Mouse (Mus musculus) frontal cortex, postnatal 36 days (tissue): Measurements from ENCODE around the gene Ghrhr.

ENCODE experiments used
- DNase-seq, 2 experiments: peaks; one replicate each; pipeline ENCODE4 v3.0.0; 2022; ENCODE audit warnings: low spot score in 2 of 2

Gene Ghrhr

DNA sequence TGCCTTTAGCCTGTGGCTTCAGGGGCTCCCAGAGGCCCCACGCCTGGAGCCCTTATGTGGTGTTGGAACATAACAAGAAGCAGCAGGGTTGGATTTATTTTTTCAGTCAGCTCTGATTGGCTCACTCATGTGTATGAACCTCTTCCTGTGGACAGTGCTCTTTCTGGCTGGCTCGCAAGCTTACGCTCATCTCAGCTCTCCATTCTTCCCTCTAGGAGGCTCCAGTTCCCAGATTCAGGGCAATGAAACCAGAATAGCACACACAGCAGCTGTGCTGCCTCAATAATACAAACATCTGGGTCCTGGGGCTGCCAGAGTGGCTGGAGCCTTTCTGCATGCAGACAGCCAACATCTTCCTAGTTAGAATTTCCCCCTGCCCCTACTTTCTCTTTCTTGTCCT is 20.1 kb downstream of the Ghrhr start:
- DNase-seq, result peak; percentile 65 to 78

DNA sequence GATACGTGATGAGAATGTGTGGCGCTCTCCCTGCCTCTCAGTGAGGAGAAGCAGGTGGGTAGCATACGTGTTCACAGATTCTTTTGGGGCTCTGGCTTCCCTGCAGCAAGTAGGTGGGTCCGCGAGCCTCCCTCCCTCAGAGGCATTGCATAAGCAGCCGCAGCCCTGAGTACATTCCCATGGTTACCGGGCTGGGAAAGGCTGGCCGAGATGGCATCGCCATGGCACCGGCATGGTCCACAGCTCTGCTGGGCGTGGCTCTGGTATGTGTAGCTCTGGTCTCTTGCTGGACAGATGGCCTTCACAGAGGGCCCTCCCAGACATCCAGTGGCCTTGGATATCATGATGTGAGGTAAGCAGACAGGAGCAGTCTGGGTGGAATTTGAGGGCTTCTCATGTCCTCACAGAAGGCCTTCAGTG is 20.5 kb downstream of the Ghrhr start:
- peak; percentile 85 to 89 for DNase-seq

- peak in 1 of 2 experiments; percentile 44 for DNase-seq
Observed at GRCm38 (mm10) chr6:55398869-55399628, 23.0 kb downstream of the Ghrhr start.

DNA sequence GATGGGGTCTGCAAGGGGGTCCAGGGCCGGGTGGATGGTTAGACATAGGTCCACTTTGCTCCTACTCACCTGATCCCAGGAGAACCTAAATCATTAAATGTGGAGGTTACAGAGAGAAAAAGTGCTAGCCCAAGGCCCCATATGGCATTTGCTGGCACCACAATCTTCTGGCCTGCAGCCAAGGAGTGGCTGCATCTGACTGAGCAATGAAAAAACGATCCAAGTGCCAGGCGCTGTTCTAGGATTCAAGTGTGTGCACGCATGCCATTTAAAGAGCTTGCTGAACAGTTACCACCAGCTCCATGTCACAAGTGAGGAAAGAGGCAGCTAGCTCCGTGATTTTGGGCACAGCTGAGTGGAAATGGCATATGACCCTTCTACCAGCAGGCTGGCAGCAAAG is 23.8 kb downstream of the Ghrhr start:
- DNase-seq, result peak; percentile 82 to 90

GRCm38 (mm10) chr6:55402041-55402776 is 26.1 kb downstream of the Ghrhr start:
- DNase-seq, result no peak

DNA sequence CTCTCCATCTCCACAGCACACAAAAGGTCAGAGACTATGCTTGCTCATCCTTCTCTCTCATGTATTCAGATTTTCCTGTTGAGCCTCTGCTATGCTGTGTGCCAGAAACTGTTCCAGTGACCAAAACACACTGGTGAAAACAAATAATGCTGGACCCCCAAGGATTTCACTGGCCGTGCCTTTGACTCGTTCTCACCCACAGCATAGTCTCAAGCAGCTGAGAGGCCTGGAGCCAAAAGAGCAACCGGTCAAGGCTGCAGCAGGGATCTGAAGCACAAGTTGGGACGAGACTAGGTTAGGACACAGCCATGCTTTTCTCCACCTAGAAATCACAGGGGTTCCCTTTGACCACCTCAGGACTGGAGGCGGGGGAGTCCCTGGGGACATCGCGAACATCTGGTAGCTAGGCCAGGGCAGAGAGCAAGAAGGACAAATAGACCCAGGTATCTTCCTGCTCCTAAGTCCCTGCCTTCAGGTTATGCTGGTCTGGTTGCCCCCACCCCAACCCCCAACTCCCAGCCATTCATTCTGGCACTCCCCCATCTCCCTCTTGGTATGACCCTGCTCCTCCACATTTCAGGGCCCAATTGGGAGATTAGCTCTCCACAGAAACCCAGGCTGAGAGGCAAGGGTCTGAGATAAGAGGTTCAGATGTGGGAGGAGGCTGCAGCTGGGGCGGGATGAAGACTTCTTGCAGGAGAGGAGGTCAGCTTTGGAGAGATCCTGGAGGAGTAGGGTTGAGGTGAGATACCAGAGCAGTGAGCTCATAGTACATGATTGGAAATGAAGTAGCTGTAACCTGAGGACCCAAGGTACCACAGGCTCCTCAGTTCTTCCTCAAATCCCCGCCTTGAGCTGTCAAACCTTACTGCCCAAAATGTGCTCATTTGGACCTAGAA is 27.6 kb downstream of the Ghrhr start:
- DNase-seq, result no peak

DNA sequence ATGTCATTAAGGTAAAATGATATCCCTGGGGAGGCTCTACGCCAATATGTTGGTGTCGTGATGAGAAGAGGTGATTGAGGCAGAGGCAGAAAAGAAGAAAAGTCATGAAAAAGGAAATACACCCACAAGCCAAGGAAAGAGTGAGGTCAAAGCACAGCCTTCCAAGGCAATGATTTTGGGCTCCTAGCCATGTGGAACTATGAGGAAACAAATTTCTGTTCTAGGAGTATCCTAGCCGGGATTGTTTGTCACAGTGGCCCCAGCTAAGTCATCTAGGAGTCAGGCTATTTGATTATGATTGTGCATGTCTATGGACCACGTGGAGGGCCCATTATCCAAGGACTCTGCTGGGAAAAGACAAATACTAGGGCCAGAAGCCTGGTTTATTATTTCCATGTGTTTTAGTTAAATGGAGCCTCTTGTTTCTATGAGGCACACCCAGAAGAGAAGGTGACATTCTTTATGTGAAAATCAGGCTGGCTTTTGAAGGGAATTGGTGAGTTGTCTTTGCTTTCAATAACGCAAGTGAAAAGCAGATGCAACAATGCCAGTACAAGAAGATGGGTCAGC is 28.4 kb downstream of the Ghrhr start:
- DNase-seq, result no peak

GRCm38 (mm10) chr6:55407345-55407744 is 31.2 kb downstream of the Ghrhr start:
- no peak for DNase-seq

DNA sequence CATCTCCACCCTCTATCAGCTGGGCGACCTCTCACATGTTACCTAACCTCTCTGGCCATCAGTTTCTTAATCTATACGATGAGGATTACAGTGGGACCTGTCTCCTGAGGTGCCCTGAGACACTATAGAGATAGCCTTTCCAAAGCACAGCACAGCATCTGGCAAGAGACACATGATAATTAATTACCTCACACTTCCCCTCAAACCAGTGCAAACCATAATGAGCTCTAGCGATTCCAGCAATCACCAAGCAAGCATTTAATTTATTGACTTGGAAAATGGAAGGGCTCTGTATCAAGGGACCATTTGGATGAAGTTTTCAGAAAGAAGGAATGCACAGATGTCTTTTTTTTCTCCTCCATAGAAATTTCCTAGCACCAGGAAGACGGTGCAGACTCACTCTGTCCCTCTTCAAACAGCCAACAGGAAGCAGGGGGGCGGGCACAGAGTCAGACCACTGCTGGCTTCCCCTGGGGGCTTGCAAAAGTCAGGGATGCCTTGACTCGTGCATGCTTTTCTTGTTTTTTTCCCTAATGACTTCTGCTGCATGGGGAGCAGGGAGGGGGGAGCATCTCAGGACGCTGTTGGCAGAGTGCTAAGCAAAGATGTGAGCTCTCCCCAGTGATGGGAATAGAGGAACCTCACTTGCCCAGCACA is 34.2 kb downstream of the Ghrhr start:
- no peak for DNase-seq

- DNase-seq, result no peak
Observed at GRCm38 (mm10) chr6:55410977-55411376, 34.9 kb downstream of the Ghrhr start.

GRCm38 (mm10) chr6:55416202-55416601 is 40.1 kb downstream of the Ghrhr start:
- no peak for DNase-seq

- no peak for DNase-seq
Observed at GRCm38 (mm10) chr6:55418746-55419410, 42.8 kb downstream of the Ghrhr start.

GRCm38 (mm10) chr6:55420411-55420810 is 44.3 kb downstream of the Ghrhr start:
- no peak for DNase-seq

GRCm38 (mm10) chr6:55420869-55421361 is 44.8 kb downstream of the Ghrhr start:
- DNase-seq, result no peak

GRCm38 (mm10) chr6:55432121-55432520 is 56.0 kb downstream of the Ghrhr start:
- DNase-seq, result no peak

DNA sequence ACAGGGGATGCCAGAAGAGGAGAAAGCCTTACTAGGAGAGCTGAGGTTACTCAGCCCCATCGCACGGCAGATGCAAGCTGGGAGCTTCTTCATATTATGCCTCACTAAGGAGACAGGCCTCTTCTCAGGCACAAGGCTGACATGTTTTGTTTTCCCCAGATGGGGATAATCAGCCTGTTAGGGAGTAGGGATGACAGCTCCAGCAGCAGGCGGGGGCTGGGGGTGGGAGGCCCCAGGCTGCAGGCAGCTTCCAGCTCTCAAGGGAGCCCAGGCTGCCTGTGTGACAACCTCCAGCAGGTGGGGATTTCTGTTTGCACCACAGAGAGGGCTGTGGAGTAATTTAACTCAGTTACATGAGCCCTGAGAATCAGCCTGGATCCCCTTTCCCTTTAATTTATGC is 58.3 kb downstream of the Ghrhr start:
- DNase-seq, result peak; percentile 42 to 48

GRCm38 (mm10) chr6:55435266-55436159 is 59.4 kb downstream of the Ghrhr start:
- peak in 1 of 2 experiments; percentile 60 for DNase-seq

DNA sequence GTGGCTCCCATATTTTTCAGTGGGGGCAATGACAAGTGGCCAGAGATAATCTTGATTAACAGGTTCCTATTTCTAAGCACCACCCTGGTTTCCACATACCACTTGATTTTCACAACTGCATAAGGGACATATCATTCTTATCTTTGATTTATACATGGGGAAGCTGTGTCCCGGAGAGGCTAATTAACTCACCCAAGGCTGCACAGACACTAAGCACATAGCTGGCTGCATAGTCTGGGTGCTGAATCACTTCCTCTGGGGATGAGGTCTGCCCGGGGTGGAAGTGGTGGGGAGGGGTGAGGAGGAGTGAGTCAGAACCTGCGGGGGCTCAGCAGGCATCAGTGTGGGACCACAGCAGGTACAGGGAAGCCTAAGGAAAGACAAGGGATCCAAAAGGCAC is 61.8 kb downstream of the Ghrhr start:
- DNase-seq, result no peak
